Mouse (Mus musculus): ENCODE results near the gene Gga2. TPM values are rescaled to one million over a fixed set of nuclear protein-coding genes. Genes with fewer than 3 reads are reported as not detected.

The Gga2 gene
- polyA plus RNA-seq, 1 experiment from 2014 or later: 38.8 TPM

DNA sequence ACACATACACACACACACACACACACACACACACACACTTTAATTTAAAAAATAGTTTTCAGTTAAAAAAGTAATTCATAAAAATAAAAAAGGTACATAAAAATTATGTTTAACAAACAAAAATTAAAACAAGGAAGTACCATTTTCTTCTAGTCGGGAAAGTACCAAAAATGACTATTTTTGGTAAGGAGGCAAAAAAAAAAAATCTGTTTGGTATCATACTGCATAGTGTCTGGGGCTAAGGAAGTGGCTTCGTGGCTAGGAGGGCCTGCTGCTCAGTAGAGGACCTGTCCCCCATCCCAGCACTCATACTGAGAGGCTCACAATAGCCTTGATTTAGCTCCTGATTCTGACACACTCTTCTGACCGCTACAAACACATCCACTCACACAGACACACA lies 49.3 kb downstream of the Gga2 start:
- DNase-seq (ENCODE audit: low spot score) (no peak), ATAC-seq (ENCODE audit: low FRiP score) (no peak)
- H3K4me3 ChIP-seq (ENCODE audit: low read depth, low read length): no peak overlapping the region
- H3K9ac ChIP-seq (ENCODE audit: low read depth, low read length): no peak overlapping the region
- WGBS: 96% methylated on average over 3 of the region's 3 CpGs
- no peak overlapping the region for H3K4me2 ChIP-seq (replicated peaks; ENCODE audit: low read depth, low read length)
- H3K27ac ChIP-seq (ENCODE audit: low read depth, low read length): no peak overlapping the region
- no peaks in the 10 kb centered on the region for H3K27me3 ChIP-seq (ENCODE audit: control insufficient read depth, insufficient read depth, low read length)
- no peaks in the 10 kb centered on the region for H3K9me3 ChIP-seq (ENCODE audit: control insufficient read depth, low read length)
- no peaks in the 10 kb centered on the region for H3K4me1 ChIP-seq (replicated peaks; ENCODE audit: control insufficient read depth, insufficient read depth, low read length)
- H3K36me3 ChIP-seq (ENCODE audit: control insufficient read depth, insufficient read depth, low read length): peaks cover 2% of the 10 kb centered on the region; the same call in 1 of the 2 replicates

DNA sequence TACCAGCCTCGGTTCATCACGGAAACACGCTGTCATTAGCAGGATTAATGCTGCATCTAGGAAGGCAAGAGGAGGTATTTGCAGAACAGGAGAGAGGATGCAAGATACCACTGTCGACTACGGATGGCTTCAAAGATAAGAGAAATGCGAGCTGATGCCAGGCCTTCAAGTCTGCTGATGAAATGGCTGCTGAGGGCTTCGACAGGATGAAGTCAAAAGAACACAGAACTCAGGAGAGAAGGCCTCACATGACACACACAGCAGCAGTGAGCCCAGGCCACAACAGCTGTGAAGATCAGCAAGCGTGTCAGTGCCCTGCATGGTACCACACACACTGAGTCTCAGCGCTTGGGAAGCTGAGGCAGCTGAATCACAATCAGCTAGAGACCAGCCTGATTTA lies 50.8 kb downstream of the Gga2 start:
- DNase-seq (ENCODE audit: low spot score) (no peak), ATAC-seq (ENCODE audit: low FRiP score) (no peak)
- Histone ChIP-seq H3K9me3 (ENCODE audit: control insufficient read depth, low read length) (no peaks in the 10 kb centered on the region), H3K9ac (ENCODE audit: low read depth, low read length) (no peak overlapping the region), H3K4me2 (replicated peaks; ENCODE audit: low read depth, low read length) (no peak overlapping the region), H3K27ac (ENCODE audit: low read depth, low read length) (no peak overlapping the region), H3K4me3 (ENCODE audit: low read depth, low read length) (no peak overlapping the region), H3K27me3 (ENCODE audit: control insufficient read depth, insufficient read depth, low read length) (no peaks in the 10 kb centered on the region), H3K4me1 (replicated peaks; ENCODE audit: control insufficient read depth, insufficient read depth, low read length) (no peaks in the 10 kb centered on the region), H3K36me3 (ENCODE audit: control insufficient read depth, insufficient read depth, low read length) (peaks cover 2% of the 10 kb centered on the region; the same call in 1 of the 2 replicates)
- 92% methylated on average over 9 of the region's 9 CpGs for WGBS

DNA sequence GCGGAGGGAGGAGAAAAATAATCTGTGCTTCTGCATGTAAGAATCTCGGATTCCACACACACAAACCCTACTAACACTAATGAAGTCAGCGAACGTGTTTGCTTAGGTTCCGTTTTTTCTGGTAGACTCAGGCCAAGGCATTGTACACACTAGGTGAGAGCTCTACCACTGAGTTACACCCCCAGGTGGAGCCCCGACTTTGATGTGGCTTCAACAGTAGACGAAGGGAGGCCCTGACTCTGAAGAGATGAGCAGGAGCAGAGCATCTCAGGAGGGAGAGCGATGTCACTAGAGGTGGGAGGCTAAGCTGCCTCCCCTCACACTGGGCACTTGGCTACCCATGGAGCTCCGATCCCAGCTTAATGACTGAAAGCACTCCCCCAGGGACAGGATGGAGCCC lies 52.2 kb downstream of the Gga2 start:
- no peak overlapping the region for H3K27ac ChIP-seq (ENCODE audit: low read depth, low read length)
- no peak overlapping the region for H3K4me3 ChIP-seq (ENCODE audit: low read depth, low read length)
- H3K4me2 ChIP-seq (replicated peaks; ENCODE audit: low read depth, low read length): no peak overlapping the region
- peaks cover 2% of the 10 kb centered on the region; the same call in 1 of the 2 replicates for H3K36me3 ChIP-seq (ENCODE audit: control insufficient read depth, insufficient read depth, low read length)
- DNase-seq (ENCODE audit: low spot score): no peak
- no peaks in the 10 kb centered on the region for H3K4me1 ChIP-seq (replicated peaks; ENCODE audit: control insufficient read depth, insufficient read depth, low read length)
- no peaks in the 10 kb centered on the region for H3K9me3 ChIP-seq (ENCODE audit: control insufficient read depth, low read length)
- WGBS: 92% methylated on average over 9 of the region's 9 CpGs
- no peak for ATAC-seq (ENCODE audit: low FRiP score)
- H3K9ac ChIP-seq (ENCODE audit: low read depth, low read length): no peak overlapping the region
- H3K27me3 ChIP-seq (ENCODE audit: control insufficient read depth, insufficient read depth, low read length): no peaks in the 10 kb centered on the region

DNA sequence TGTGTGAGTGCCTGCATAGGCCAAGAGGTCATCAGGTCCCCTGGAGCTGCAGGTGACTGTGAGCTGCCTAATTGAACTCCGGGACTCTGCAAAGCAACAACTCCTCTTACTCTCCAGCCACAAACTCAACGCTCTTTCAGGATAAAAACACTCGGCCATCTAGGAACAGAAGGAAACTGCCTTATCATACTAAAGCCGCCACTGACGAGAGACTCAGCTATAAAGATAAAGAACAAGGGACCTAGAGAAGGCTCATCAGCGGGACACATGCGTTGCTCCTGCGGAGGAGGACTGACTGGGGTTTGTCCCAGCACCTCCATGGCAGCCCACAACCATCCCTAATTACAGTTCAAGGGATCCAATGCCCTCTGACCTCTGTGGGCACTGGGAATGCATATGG lies 52.8 kb downstream of the Gga2 start:
- no peak overlapping the region for H3K27ac ChIP-seq (ENCODE audit: low read depth, low read length)
- no peak for ATAC-seq (ENCODE audit: low FRiP score)
- H3K27me3 ChIP-seq (ENCODE audit: control insufficient read depth, insufficient read depth, low read length): no peaks in the 10 kb centered on the region
- no peak for DNase-seq (ENCODE audit: low spot score)
- H3K4me1 ChIP-seq (replicated peaks; ENCODE audit: control insufficient read depth, insufficient read depth, low read length): no peaks in the 10 kb centered on the region
- no peak overlapping the region for H3K4me2 ChIP-seq (replicated peaks; ENCODE audit: low read depth, low read length)
- no peak overlapping the region for H3K4me3 ChIP-seq (ENCODE audit: low read depth, low read length)
- H3K9ac ChIP-seq (ENCODE audit: low read depth, low read length): no peak overlapping the region
- peaks cover 2% of the 10 kb centered on the region; the same call in 1 of the 2 replicates for H3K36me3 ChIP-seq (ENCODE audit: control insufficient read depth, insufficient read depth, low read length)
- H3K9me3 ChIP-seq (ENCODE audit: control insufficient read depth, low read length): no peaks in the 10 kb centered on the region
- WGBS: 86% methylated on average over 8 of the region's 8 CpGs

DNA sequence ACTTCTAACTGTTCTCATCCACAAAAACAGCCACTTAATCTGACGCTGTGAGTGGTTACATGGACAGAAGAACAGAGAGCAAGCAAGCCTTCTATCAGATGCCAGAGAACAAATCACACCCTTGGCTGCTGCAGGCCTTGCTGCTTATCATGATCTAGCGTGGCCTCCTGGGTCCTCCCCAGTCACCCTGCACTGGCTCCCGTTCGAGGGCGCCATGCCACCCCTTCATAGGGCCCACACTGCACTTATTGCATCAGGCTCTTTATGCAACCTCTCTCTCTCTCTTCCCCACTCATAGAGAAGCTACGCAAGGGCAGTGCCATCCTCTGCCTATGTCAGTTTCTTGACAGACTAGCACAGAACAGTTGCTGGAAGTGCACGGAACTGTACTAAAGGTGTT lies 54.9 kb downstream of the Gga2 start:
- no peak overlapping the region for H3K9ac ChIP-seq (ENCODE audit: low read depth, low read length)
- H3K4me2 ChIP-seq (replicated peaks; ENCODE audit: low read depth, low read length): no peak overlapping the region
- H3K27ac ChIP-seq (ENCODE audit: low read depth, low read length): no peak overlapping the region
- H3K9me3 ChIP-seq (ENCODE audit: control insufficient read depth, low read length): no peaks in the 10 kb centered on the region
- 89% methylated on average over 7 of the region's 7 CpGs for WGBS
- H3K4me1 ChIP-seq (replicated peaks; ENCODE audit: control insufficient read depth, insufficient read depth, low read length): no peaks in the 10 kb centered on the region
- DNase-seq (ENCODE audit: low spot score) (no peak), ATAC-seq (ENCODE audit: low FRiP score) (no peak)
- no peak overlapping the region for H3K4me3 ChIP-seq (ENCODE audit: low read depth, low read length)
- peaks cover 2% of the 10 kb centered on the region; the same call in 1 of the 2 replicates for H3K36me3 ChIP-seq (ENCODE audit: control insufficient read depth, insufficient read depth, low read length)
- no peaks in the 10 kb centered on the region for H3K27me3 ChIP-seq (ENCODE audit: control insufficient read depth, insufficient read depth, low read length)

DNA sequence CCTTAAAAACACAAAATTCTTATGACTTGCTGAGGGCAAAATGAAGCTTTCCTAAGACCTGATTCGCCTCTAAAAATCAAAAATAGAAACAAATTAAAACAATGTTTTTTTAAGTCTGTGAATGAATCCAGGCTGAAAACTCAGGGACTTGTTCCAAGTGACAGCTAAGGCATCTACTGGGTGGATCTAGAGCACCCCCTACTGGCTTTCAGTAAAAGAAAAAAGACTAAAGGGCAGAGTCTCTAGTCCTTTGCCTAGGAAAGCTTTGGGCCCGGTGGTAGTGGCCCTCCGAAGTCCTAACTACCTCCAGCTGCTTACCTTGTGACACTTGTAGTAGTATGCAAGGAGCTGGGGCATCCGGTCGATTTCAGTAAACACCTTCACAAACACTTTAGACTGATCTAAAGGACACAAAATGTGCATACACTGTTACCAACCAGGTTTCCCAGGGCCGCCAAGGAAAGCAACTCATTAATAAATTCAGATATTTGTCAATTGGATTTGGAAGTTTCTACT lies 57.1 kb downstream of the Gga2 start:
- Histone ChIP-seq H3K9ac (ENCODE audit: low read depth, low read length) (no peak overlapping the region), H3K4me3 (ENCODE audit: low read depth, low read length) (no peak overlapping the region), H3K4me2 (replicated peaks; ENCODE audit: low read depth, low read length) (no peak overlapping the region), H3K36me3 (ENCODE audit: control insufficient read depth, insufficient read depth, low read length) (no peaks in the 10 kb centered on the region; the same call in 1 of the 2 replicates), H3K27ac (ENCODE audit: low read depth, low read length) (no peak overlapping the region), H3K4me1 (replicated peaks; ENCODE audit: control insufficient read depth, insufficient read depth, low read length) (no peaks in the 10 kb centered on the region), H3K9me3 (ENCODE audit: control insufficient read depth, low read length) (no peaks in the 10 kb centered on the region), H3K27me3 (ENCODE audit: control insufficient read depth, insufficient read depth, low read length) (no peaks in the 10 kb centered on the region)
- WGBS: 70% methylated on average over 6 of the region's 6 CpGs
- peak; percentile 63 for DNase-seq (ENCODE audit: low spot score)
- no peak for ATAC-seq (ENCODE audit: low FRiP score)

DNA sequence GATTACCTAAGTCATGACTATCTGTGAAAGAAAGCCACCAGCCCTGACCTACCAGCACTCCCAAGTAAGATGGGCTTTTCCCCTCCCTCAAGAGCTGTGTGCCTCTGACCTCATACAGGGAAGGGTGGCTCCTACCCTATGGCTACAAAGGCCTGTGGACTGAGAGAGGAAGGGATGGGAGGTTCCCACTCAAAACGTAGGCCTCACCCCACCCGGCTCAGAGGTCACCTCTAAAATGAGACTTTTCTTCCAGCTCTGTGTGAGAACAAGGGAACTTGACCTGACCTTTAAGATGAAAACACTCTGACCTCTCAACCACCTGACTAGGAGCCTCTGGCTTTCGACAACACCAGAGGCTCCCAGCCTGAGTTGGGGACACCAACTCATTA lies 58.5 kb downstream of the Gga2 start:
- no peaks in the 10 kb centered on the region for H3K4me1 ChIP-seq (replicated peaks; ENCODE audit: control insufficient read depth, insufficient read depth, low read length)
- WGBS: 80% methylated on average over 3 of the region's 3 CpGs
- H3K9me3 ChIP-seq (ENCODE audit: control insufficient read depth, low read length): no peaks in the 10 kb centered on the region
- no peaks in the 10 kb centered on the region for H3K36me3 ChIP-seq (ENCODE audit: control insufficient read depth, insufficient read depth, low read length)
- ATAC-seq (ENCODE audit: low FRiP score) (no peak), DNase-seq (ENCODE audit: low spot score) (no peak)
- no peak overlapping the region for H3K4me3 ChIP-seq (ENCODE audit: low read depth, low read length)
- no peak overlapping the region for H3K27ac ChIP-seq (ENCODE audit: low read depth, low read length)
- H3K4me2 ChIP-seq (replicated peaks; ENCODE audit: low read depth, low read length): no peak overlapping the region
- H3K27me3 ChIP-seq (ENCODE audit: control insufficient read depth, insufficient read depth, low read length): no peaks in the 10 kb centered on the region
- no peak overlapping the region for H3K9ac ChIP-seq (ENCODE audit: low read depth, low read length)

DNA sequence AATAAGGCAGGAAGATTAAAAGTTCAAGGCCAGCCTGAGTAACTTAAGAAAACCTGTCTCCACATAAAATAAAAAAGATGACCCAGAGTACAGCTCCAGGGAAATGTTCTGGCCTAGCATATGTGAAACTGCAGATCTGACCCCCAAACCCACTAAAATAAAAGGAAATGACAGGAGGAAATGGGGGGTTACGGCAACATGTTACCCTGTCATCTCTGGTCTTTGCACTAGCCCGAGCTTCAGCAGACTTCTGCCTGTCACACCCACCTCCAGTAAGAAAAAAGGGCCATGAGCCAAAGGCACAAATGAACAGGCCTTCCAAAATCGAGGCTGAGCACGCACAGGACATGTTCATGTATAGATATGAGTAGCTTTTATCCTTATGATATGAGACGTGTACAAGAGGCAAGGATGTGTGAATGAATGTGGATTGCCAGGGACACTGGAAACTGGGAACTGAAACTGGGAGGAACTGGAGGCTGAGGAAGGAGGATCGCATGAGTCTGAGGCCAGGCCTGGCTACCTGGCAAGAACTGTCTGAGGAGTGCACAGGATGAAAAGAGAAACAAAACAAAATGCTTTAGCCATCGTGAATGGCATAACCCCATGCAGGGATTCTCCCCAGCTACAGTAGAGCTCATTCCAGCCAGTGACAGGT lies 59.0 kb downstream of the Gga2 start:
- WGBS: 91% methylated on average over 7 of the region's 7 CpGs
- Histone ChIP-seq H3K4me3 (ENCODE audit: low read depth, low read length) (no peak overlapping the region), H3K27me3 (ENCODE audit: control insufficient read depth, insufficient read depth, low read length) (no peaks in the 10 kb centered on the region), H3K36me3 (ENCODE audit: control insufficient read depth, insufficient read depth, low read length) (no peaks in the 10 kb centered on the region), H3K9me3 (ENCODE audit: control insufficient read depth, low read length) (no peaks in the 10 kb centered on the region), H3K4me2 (replicated peaks; ENCODE audit: low read depth, low read length) (no peak overlapping the region), H3K9ac (ENCODE audit: low read depth, low read length) (no peak overlapping the region), H3K27ac (ENCODE audit: low read depth, low read length) (no peak overlapping the region), H3K4me1 (replicated peaks; ENCODE audit: control insufficient read depth, insufficient read depth, low read length) (no peaks in the 10 kb centered on the region)
- ATAC-seq (ENCODE audit: low FRiP score) (no peak), DNase-seq (ENCODE audit: low spot score) (no peak)

DNA sequence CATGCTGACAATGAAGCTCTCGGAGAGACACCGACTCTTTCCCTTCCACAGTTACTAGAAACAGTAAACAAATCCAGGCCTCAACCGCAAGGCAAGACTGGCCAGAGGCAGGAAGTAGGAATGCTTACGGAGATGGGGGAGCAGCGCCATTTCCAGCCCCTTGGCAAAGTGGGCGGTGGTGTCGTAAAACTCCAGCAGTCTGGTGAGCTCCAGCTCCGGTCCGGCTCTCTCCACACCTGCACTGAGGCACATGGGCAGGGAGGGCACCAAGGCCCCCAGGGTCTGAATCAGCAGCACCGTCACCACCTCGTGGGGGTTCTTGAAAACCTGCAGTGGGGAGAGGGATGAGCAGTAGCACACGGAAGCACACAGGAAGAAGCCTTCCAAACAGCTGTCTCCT lies 65.2 kb downstream of the Gga2 start:
- WGBS: 85% methylated on average over 12 of the region's 12 CpGs
- Histone ChIP-seq H3K36me3 (ENCODE audit: control insufficient read depth, insufficient read depth, low read length) (no peaks in the 10 kb centered on the region), H3K9ac (ENCODE audit: low read depth, low read length) (no peak overlapping the region), H3K9me3 (ENCODE audit: control insufficient read depth, low read length) (no peaks in the 10 kb centered on the region), H3K4me2 (replicated peaks; ENCODE audit: low read depth, low read length) (no peak overlapping the region), H3K4me3 (ENCODE audit: low read depth, low read length) (no peak overlapping the region), H3K4me1 (replicated peaks; ENCODE audit: control insufficient read depth, insufficient read depth, low read length) (no peaks in the 10 kb centered on the region), H3K27me3 (ENCODE audit: control insufficient read depth, insufficient read depth, low read length) (no peaks in the 10 kb centered on the region), H3K27ac (ENCODE audit: low read depth, low read length) (no peak overlapping the region)
- ATAC-seq (ENCODE audit: low FRiP score) (no peak), DNase-seq (ENCODE audit: low spot score) (no peak)
